Mouse (Mus musculus) right cerebral cortex, postnatal 14 days (tissue): ENCODE measurements at regions not wholly inside any gene's neighbourhood (a gene's known extent, or its start where the extent isn't known, plus 50 kb on each side); places are given as distances from the start of the nearest gene placed in this dataset.

ENCODE experiments used
- DNase-seq: peaks from one replicate; pipeline ENCODE4 v3.0.0; 2022

DNA sequence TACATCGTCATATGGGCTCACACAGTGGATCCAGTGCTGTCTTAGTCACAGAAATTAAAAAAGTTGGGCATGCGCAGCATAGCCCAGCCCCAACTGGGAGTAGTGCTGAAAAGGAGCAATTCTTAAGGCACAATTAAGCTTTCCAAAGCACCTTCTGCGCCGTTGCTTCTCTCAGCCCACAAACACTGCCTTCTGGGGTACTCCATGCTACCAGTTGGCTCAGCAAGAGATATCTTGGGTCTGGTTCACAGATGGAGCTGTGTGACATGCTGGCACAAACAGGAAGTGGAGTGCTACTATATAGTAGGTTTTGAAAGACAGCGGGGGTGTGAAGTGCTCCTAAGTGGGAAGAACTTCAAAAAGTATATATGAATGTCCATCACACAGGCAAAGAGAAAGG lies 185.0 kb upstream of the Gcfc2 start:
- peak; percentile 14 for DNase-seq

DNA sequence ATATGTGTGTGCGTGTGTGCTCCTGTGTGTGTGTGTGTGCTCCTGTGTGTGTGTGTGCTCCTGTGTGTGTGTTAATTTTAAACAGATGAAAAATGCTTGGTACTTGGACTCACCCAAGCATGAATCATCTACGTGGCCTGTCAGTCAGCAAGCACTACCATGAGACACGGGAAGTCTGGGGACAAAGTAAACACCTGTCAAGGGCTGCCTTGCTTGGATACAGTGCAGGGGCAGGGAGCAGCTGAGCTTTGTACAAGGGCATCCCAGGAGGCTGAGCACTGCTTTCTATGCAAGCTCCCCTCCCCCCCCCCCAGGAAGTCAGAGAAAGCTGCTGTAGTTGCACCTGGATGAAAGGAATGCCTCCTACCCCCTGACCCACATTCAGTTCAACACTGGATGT lies 173.8 kb upstream of the Gcfc2 start:
- DNase-seq: no peak

DNA sequence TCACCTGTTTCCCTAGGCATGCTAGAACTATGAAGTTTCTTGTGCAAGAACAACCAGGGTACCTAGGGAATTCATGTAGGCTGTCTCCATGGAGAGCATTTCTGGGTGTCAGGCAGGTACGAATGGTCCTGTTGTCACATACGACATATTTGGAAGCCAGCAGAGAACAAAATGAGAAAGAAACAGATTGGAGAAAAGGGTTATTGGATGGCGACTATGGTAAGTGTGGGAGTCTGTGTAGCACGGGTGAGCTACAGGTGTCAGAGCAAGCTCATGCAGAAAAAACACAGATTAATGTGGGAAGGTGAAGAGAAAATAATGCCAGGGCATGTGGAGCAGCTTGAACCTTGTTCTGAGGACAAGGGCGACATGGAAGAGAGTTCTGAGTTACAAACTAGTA lies 171.8 kb upstream of the Gcfc2 start:
- no peak for DNase-seq

DNA sequence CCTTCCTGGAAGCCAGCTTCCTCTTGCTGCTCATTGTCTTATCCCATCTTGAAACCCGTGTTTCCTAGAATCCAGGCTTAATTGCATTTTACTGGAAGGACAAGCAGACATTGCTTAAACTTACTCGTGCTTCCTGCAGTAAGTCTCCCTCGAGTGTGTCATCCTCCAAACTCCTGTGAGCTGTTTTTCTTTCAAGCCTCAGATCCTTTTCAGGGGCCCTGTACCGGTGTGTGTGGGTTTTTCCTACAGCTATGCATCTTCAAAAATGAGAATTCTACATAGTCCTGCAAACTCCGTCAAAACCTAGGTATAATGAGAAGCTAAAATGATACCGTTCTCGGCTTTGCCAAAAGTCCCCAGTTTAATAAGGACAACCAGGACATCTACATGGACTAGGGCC lies 167.2 kb upstream of the Gcfc2 start:
- DNase-seq: no peak

DNA sequence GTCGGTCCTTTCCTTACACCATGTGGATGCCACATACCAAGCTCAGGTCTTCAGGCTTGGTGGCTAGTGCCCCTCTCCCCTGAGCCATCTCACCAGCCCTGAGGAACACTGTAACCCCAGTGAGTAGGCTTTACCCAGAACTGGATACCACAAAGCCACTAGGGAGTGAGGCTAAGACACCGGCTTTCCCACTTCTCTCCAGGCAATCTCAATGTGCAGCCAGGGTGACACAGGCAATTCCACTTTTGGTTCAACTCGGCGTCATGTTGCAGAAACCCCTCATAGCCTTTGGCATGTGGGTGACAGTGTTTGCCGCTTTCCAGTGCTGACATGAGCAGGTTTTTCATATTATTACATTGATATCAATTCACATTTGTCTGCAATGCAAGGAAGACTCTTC lies 164.6 kb upstream of the Gcfc2 start:
- no peak for DNase-seq

DNA sequence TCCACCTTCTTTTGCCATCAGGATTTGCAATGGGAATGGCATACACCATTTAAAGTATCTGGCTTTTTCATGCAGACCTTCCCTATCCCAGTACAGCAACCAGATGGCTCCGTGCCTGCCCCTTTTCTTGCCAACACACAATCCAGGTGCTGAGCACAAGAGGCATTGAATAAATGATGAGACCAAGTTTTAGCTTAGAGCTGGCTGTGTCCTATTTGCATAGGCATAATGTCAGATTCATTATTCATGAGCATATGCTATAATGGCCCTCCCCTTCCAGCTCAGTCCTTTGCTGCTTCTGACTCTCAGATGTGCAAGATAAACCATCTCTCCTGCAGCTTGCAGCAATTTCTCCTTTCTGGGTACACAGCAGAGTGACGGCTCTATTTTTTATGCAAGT lies 163.3 kb upstream of the Gcfc2 start:
- DNase-seq: peak; percentile 16

DNA sequence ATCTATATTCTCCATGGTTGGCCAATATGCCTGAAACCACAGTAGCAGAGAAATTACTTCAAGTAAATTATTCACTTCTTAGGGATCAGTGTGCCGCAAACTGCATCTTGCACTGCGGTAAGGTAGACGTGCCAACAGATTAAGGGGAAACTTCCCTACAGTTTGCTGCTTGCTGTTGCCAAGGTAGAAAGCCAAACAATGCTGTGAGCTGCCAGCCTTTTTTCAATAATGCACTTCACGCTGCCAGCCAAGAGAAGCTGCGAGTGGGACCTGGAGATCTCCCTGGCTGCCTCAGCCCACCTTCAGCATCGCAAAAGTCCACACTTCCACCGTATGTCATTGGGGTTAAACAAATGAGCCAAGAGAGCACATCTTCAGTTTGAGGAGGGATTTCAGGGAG lies 157.6 kb upstream of the Gcfc2 start:
- DNase-seq: no peak

DNA sequence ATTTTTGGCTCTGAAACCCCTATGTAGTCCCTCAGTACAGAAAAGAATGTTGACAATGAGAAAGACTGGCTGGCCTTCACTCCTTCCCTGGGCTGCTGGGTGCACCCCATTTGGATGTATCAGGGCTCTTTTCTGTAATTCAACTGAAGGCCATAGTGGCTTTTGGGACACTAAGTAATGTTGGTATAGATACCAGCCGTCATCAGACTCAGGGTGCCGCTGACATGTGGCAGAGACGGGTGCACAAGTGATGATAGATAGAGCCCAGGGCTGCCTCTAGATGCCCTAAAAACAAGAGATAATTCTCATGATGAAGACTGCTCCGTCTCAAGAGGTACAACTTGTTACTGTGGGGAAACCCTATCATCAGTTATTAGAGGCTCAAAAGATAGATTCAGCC lies 156.7 kb upstream of the Gcfc2 start:
- DNase-seq: no peak

DNA sequence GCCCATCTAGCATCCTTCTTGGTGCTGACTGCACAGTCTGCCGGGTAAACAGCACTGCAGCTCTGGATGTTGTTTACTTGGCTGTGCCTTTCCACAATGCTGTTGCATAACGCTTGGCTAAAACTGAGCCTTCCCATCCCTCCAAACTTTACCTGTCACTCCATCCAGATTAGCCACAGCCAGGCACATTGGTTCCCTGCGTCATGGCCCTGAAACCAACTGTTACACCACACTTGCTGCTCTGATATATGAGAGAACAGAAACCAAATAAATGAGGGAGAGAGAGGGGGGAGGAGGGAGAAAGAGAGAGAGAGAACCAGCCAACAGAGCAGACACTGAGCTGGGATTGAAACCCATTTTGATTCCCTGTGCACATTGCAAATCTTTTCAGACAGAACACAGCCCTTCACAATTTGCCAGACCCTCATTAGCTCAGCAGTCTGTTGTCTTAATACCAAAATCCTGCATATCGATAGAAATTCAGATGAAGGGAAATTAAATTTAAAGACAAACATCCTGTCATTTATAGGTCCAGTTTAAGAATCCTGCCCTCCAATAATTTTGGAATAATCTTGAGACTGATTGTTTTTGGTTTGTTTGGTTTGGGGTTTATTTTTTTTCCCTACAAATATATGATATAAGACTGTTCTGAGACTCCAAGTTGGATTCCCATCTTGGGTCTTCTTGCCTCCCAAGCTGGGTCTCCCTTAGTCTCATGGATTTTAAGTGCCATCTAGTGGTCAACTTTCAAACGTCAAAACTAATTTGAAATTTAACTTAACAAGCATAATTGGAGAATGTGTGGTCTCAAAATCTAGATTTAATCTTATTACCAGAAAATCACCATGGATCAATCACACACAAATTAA lies 154.6 kb upstream of the Gcfc2 start:
- DNase-seq: no peak

DNA sequence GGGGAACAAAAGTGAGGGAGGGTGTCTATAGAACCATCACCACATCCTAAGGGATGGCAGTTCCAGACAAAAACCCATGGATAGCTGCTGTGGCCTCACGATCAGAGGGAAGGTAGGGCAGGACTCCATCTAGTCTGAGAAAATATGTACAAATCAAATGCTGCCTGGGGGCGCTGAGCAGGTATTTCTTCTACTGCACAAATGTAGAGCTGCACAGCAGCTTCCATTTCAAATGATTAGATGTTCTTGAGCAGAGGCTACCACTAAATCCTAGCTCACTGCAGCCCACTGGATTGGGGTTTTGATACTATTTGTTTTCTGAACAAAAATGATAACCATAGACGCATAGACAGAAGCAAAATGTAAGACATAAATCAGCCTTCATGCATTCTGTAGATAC lies 153.2 kb upstream of the Gcfc2 start:
- no peak for DNase-seq

DNA sequence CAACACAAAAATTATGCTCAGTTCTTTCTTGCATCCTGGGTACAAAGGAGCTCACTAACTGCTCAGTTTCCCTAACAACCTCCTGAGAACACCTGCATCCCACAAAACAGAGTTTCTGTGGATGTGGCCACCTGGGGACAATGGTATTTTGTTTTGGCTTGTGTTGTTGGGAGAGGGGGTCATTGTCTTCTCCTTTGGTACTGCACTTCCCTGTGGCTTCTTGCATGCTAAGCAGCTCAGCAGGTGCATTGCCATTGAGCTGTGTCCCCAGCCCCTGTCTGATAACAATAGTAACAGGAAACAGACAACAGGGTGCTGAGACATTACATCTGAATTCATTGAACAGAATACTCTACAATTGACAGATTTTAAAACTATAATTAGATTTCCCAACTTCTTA lies 151.6 kb upstream of the Gcfc2 start:
- DNase-seq: no peak

DNA sequence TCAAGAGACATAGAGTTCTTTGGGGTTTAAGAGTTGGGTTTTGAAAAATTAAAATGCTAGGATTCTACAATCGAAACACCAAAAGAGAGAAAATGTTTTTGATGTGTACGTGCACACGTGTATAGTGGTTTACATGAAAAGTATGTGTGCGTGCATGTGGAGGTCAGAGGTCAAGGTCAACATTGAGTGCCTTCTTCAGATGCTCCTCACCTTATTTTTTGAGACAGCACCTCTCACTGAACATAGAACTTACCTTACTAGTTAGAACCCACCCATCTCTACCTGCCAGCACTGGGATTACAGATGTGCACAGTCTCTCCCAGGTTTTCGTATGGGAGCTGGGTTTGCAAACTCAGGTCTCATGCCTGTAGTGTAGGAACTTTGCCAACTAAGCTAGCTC lies 141.3 kb upstream of the Gcfc2 start:
- DNase-seq: no peak

DNA sequence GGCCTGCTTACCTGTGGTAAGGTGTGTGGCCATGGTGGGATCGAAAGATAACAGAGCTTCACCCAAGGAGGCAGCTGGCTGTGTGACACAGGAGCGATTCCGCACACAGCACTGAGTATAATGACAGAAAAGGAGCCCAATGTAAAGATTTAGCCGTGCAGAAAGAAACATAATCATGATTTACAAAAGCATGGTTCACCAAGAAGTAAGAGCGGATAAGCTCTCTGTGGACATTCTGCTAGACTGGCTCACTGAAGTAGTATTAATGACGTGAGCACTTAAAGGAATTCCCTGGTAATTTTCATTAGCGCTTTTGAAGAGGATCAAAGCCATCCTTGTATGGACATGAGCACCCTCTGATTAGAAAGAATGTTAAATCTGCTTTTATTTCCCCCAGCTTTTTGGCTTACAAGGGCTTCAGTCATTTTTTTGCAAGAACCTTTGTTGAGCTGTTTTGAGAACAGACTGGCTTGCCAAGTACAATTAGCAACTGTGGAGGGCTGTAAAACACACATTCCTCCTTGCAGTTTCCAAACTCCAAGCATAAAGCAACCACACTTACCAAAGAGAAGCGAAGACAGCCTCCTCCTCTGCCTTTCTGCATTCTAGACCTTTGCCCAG lies 140.5 kb upstream of the Gcfc2 start:
- no peak for DNase-seq

DNA sequence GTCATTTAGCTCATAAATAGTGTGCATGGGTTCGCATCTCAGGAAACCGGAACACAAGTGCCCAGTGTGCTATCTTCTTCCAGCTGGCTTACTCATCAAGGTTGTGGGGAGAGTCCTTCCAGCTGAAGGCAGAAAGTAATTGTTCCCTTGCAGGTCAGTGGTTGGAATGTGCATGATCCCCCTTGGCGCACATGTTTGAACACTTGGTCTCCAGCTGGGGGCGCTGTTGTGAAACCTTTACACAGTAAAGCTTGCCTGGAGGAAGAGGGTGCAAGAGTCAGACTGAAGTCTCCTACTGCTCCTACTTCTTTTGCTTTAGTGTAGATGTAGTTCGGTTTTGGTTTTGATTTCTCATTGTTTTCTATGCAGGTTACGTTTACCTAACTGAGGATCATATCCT lies 128.2 kb upstream of the Gcfc2 start:
- DNase-seq: no peak

DNA sequence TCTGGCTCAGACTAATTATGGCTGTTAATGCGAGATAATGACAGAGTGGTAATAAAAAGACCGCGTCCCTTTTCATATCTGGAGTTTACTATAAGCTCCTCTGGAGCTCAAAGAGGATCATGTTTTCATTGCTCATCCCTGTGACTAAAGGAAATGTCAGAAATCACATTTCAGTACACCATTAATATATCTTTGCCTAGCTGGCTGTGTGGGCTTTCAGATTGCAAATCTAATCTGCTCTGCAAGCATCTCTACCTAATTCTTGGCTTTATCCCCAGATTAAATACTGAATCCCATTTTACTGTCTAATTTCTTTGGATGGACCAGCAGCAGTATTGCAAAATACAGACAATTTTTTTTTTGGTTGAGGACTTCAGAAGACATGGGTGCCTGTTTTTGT lies 122.6 kb upstream of the Gcfc2 start:
- no peak for DNase-seq

DNA sequence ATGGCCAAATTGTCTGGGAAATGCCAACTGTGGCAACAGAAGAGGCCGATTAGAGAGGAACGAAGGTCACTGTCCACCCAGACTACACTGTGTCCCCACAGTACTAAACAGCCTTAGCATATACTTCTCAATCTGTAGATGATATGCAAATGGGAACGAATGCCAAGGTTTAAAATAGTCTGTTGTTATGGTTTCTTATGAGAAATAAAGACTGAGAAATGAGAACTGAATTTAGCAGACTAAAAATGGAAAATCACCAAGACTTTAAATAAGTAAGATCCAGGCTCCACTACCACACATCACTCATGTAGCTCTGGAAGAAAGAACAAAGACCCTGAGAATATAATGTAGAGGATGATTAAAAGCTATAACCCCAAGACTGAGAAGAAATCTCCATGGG lies 121.7 kb upstream of the Gcfc2 start:
- DNase-seq: no peak

DNA sequence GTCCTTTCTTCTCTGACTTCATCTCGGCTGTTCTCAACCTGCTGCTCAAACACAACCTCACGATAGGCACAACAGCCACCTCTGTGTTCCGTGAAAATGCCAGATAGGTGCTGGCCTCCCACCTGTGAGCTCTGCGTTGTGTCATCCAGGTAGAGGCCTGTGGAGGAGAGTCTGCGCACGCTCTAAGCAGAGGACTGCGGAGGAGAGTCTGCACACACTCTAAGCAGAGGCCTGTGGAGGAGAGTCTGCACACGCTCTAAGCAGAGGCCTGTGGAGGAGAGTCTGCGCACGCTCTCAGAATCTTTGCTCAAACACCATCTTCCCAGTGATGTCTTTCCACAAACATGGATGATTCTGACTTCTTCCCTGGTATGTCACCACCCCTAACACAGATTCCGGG lies 117.5 kb upstream of the Gcfc2 start:
- no peak for DNase-seq

DNA sequence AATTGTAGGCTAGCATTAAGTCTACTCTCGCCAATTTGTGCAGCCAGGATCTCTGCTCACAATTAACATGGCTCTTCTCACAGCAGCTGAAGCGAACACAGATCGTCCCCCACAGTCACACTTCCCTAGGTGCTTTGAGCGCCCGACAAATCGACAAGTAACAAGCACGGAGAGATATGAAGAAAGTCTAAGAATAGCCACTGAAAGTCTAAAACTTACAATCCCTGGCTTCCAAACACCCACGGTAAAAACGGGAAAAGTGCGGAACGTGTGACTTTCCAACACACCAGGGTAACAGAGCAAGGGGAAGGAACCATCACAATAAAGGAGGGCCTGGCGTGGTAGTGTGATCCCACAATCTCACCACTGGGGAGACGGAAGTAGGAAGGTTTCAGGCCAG lies 114.8 kb upstream of the Gcfc2 start:
- DNase-seq: no peak

DNA sequence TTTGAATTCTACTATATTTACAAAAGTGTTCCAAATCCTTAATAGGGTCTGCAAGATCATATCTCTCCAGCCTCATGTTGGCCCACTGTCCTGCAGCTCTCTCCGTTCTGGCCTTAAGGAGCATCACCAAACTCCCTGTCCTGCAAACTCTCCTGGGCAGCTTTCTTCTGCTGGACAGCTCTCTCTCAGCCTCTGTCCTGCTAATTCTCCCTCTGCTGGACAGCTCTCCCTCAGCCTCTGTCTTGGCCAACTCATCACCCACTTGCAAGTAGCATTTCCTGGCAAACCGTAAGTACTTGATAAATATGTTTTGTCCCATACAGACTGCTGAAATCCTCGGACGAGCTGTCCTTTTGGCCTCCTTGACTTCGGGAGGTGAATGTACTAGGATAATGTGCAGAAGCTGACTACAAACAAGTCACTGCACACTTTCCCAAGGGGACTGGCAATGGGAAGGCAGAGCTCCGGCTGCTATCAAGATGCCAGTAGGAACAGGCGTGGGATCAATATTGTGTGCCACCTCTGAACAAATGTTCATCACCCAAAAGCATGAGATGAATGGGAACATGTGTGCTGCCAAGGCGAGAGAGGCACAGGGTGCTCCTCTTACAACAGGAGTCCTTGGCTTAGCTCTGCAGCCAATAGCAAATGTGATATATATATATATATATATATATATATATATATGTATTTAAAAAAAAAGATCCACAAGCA lies 108.1 kb upstream of the Gcfc2 start:
- no peak for DNase-seq

DNA sequence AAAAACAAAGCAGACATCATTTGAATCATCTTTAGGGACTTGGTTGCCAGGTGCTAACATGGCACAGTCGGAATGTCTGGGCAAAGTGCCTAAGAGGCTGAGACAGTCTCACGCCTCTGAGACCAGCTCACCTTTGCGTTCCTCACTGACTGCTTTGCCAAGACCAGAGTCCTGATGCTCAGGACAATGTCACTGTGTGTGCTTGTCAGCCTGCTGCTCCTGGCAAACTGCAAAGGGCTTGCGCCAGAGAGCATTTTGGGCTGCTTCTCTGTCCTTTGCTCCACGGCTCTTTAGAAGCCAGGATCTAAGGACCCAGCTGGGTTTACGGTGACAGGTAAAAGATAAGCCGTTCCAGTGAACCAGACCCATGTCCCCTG lies 107.5 kb upstream of the Gcfc2 start:
- DNase-seq: no peak

DNA sequence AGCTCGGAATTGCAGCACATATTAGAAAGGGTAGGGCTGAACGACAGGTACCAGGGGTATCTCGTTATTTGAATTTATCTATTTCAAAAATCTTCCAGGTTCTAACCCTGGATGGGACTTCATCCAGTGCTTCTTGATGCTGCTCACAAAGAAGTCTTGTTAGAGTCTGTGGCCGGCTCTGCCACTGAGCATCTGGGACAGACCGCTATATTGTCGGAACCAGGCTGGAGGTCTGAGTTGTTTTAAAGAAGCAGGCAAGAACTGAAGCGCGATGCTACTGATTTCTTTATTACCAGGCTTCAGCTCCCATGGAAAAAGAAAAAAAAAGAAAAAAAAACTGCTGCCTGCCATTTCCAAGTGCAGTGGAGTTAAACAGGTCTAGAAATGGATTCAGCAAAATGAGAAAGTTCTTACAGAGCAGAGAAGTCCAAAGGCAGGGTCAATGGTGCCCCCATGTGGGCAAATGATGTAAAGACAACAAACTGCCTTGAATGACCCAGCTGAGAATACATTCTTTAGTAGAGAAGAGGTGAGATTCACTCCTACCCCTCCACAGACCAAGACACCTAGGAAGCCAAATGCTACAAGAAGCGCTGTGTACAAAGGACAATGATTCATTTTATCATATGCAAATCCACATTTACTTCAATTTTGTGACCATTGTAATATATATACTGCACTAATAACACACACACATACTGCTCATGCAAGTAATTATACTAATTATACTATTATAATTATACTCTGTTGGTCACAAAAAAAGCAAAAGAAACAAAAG lies 106.2 kb upstream of the Gcfc2 start:
- DNase-seq: peak; percentile 66

DNA sequence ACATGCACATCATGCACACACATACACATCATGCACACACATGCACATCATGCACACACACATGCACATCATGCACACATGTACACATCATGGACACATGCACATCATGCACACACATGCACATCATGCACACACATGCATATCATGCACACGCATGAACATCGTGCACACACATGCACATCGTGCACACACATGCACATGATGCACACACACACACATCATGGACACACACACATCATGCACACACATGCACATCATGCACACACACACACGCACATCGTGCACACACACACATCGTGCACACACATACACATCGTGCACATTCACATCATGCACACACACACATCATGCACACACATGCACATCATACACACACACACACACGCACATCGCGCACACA lies 104.9 kb upstream of the Gcfc2 start:
- no peak for DNase-seq

DNA sequence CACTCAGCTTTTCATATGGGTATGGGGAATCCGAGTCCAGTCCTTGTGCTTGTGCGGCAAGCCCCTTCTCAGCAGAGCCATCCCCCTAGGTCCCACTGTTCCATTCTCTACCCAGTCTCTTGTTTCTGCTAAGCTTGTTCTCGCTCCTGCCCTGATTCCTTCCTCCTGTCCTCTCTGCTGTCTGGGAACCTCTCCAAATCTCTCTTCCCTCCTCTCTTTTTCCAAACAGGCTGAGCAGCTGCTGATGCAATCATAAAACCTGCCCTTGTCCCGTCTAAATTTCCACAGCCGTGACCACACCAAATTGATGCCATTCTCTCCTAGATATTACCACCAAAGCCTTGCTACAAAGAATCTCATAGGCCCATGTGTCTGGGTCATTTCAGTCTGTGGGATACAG lies 103.4 kb upstream of the Gcfc2 start:
- DNase-seq: no peak
